Mouse (Mus musculus) testis, postnatal 14 days (tissue): Measurements from ENCODE around the gene Pef1.
A peak's percentile ranks its signal among the peaks of the same experiment; 100 is the strongest.

Experiments
- DNase-seq: peaks from one replicate; pipeline ENCODE4 v3.0.0; 2021; ENCODE audit warnings: low spot score

Gene Pef1

DNA sequence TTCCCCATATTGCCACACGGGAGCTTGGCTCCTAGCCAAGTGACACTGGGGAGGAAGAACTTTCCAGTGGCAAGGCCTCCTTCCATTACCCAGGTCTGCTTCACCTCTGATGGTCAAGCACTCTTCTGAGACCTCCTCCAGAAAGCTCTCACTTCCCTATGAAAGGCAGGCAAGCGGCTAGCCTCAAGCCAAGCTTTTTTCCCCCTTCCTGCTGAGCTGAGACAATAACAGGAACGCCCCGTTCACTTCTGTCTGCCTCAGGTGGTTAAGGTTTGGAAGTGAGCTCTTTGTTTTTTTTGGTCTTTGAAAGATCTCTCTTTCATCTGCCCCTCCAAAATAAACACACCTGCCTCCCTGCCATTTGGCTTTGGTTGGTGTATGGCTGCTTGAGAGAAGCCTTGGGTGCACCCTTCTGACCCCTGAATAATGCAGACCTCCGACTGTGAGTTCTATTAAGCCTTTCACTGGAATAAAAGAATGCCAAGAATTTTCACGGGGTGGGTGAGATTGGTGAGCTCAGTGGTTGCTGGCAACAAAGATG, at the start of gene Pef1:
Pef1 (plus strand) TSS at position 448 of the 541 bp plus-strand sequence.
- no peak for DNase-seq

DNA sequence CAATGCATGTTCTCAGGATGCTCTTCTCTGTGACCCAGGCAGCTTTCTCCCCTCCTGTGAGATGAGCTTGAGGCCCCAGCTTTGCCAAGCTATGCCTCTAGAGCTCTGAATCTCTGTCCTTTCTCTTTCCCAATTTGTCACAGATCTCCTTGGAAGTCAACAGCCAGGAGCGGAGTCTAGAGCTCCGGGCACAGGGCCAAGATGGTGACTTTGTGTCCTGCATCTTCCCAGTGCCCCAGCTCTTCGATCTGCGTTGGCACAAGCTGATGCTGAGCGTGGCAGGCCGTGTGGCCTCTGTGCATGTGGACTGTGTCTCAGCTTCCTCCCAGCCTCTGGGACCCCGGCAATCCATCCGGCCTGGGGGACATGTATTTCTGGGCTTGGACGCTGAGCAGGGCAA, 49.2 kb upstream of the Pef1 start:
- no peak for DNase-seq

DNA sequence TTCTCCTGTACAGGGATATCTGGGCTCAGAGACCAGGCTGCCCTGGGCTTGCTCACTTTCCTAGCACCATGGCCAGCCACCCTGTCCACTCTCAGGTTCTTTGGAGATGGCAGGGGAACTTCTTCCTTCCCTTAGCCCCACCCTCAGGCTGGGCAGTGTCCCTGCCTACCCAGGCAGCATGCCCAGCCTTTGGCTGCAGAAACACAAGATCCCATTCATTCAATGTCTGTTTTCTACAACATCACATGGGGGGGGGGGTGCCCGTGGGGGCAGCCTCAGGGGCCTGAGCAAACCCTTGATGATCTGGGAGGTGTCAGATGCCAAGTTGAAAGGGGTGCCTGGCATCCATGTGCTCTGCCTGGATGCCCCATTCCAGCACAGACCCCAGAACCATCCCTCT, 47.6 kb upstream of the Pef1 start:
- DNase-seq: no peak

DNA sequence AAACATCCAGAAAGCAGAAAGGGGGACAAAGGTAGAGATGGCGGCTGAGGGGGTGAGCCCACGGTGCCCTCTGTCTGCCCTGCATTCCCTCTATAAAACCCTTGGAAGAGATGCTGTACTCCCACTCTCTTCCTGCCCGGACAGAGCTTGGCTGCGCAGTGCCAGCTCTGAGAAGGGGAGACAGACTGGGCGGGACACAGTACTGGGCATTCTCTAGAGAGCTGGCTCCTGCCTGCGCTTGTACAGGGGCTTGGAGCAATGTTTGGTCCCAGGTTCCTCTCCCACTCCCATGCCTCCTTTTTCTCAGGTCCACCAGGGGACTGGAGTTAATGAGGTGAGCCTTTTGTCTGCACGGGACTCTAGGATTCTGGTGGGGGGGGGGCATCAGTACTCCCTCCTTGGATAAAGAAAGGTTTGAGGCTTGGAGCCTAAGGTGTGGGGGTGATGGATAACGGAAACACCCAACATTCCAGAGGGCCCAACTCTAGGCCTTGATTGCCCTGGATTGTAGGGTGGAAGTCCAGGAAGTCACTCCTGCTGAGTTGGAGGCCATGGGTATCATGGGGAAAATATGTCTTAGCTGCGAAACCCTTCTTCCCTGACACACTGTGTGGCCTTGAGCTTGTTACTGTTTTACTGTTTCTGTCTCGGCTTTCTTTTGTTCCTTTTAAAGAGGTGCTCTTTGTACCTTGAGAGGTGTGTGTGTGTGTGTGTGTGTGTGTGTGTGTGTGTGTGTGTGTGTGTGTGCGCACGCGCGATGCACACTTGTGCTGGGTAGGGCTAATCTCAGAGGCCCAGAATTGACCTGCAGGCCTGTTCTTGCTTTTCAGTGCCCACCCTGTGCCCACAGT, 47.0 kb upstream of the Pef1 start:
- DNase-seq: no peak

DNA sequence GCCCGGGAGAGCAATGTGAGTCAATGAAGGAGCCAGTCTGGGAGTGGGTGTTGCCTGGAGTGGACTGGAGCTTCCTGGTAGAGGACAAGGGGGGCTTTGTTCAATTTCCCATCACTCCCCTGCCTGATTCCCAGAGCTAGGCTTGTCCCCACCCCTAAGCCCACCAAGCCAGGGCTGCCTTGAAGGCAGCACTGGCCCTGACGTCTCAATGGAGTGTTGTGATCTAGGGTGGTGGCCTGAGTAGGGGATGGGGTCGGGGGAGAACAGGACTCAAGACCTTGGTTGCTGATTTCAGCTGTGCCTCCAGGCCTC, 46.4 kb upstream of the Pef1 start:
- no peak for DNase-seq

DNA sequence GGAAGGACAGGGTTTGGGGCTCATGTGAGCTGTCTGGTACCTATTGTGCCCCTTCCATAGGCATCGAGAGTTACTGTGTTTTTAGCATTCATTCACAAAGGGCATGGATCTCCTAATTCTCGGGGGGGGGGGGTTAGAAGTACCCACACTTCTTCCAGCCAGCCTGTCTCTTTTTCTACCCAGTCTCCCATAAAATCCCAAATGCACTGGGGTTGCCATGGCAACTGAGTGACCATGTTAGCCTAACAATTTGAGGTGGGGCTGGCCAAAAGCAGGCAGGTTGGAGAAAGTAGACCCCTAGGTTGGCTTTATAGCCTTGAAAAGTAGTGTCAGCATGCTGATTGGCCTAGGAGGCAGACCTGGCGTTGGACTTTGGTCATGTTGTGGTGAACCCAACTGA, 45.9 kb upstream of the Pef1 start:
- no peak for DNase-seq

DNA sequence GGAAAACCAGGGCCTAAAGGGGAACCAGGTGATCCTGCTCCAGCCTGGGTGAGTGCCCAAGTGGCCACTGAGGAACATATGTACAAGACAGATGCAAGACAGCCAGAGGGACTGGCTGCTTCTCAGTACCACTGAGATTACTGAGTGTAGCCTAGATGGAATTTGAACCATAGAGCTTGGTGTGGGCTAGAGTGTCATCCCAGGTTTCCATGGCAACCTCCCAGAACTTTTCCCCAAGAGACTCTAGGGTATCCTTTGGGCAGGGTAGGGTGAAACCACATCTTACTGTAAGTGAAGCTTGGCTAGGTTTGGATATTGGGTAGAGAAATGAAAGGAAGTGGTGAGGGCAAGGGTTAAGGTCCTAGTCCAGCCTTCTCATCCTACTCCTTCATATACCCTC, 41.4 kb upstream of the Pef1 start:
- DNase-seq: no peak

DNA sequence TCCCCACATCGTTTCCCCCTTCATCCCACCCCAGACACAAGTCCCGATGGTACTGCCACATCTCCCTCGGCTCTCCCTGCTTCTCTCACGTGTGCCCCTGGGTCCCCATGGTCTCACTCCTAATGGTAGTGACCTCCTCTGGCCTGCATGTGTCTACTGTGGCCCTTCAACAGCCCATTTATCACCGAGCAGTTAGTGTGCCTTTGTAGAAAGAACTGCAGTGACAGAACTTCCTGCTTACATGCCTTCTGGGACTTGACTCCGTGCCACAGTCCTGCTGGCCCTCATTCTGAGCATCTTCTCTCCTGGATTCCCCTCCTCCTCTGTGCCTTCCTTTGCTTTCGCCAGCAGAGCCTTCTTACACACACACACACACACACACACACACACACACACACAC, 39.2 kb upstream of the Pef1 start:
- no peak for DNase-seq

DNA sequence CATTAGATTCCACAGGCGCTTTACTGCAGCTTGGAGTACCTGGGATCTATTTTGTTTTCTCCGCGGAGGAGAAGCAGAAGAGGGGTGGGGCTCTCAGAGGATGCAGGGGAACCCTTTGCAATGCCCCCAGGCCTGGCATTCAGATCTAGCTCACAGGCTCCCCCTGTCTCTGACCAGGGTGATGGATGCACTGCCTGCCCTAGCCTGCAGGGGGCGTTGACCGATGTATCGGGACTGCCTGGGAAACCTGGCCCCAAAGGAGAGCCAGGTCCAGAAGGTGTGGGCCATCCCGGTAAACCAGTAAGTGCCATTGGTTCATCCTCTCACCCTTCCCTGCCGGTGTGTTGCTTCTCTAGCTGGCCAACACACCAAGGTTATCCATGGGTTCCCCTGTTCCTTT, 35.5 kb upstream of the Pef1 start:
- DNase-seq: peak; percentile 64

DNA sequence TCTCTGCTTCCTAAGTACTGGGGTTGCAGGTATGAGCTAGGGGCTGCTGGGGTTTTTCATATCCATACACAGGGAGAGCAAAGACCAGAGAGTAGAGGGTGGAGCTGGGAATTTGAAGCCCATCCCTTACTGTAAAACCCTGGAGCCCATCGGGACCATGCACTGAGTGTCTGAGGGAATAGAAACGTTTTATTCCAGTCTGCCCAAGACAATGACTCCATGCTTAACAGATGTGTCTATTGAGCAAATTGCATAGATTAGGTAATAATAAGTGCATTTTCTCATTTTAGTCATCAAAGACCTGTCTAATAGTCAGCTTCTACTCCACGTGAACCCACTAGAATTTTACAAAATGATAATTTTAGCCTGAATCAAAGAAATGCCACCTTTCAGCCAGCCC, 31.8 kb upstream of the Pef1 start:
- no peak for DNase-seq

DNA sequence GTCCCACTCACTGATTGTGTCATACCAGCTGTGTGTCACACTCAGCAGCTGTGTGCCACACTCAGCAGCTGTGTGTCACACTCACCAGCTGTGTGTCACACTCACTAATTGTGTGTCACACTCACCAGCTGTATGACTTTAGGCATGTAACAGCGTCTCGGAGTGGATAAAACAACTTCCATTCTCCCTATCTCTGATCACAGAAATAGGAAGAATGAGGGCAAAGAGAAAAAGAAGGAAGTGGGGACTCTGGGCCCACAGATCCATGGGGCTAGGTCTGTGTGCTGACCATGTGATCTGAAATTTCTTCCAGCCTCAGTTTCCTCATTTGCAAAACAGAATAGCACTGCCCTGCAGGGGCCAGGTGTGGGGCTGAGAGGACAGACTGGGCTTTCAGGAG, 30.6 kb upstream of the Pef1 start:
- no peak for DNase-seq

DNA sequence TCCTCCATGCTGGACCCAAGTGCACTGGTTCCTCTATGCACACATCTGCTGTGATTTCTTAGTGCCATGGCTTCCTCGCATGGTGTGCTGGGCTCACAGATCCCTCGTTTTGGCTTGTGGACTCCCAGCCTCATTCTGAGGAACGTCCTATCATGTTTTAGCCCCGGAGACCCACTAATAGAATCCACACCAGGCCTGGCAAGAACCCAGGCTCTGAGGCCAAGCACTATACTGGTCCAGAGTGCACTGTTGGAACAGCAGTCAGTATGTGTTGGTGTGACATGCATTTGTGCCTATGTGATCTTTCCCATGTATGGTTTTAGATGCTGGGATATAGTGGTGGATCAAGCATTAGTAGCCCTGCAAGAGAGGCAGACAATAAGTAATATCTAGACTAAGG, 29.0 kb upstream of the Pef1 start:
- no peak for DNase-seq

DNA sequence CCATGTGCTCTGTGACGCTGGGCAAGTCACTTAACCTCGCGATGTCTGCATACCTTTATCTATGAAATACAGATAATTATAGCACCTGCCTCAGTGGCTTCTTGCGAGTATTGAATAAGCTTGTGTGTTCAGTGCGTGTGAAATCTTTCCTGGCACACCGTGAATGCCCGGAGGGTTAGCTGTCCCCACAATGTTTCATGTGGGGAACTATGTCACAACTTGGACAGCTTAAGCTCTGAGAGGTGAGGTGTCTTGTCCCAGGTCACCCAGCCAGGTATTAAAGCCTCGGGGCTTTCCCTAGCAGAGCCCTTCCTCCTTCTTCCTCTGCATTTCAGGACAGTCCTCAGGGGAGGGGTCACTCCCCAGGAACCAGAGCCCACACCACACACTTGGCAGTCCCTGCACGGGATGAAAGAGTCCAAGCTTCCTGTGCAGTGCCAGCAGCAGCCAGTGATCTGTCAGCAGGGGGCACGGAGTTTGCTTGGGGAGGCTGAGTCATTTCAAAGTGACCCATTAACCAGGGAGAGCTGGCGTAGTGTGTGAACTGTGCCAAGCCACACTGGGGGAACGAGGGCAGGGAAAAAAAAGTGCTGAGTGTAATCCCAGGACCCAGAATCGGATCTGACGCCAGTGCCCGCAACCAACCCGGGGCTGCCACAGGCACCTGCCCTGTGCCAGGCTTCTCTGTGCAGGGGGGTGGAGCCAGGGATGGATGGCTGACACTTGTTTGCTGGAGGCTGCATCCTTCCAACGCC, 27.4 kb upstream of the Pef1 start:
- DNase-seq: no peak

DNA sequence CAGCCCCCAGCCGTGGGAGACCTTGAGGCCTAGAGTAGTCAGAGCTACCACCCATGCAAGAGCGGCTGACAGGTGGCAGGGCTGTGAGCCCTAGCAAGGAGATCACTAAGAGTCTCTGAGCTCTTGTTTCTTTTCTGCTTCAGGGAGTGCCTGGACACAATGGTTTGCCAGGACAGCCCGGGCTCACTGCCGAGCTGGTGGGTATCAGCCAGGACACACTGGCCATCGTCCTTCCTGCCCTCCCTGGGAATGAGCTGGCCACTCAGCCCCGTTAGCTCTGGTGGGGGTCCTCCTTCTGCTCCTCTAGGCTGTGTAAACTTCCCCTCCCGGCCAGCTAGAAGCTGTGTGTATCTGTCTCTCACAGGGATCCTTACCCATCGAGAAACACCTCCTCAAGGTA, 25.5 kb upstream of the Pef1 start:
- DNase-seq: no peak

DNA sequence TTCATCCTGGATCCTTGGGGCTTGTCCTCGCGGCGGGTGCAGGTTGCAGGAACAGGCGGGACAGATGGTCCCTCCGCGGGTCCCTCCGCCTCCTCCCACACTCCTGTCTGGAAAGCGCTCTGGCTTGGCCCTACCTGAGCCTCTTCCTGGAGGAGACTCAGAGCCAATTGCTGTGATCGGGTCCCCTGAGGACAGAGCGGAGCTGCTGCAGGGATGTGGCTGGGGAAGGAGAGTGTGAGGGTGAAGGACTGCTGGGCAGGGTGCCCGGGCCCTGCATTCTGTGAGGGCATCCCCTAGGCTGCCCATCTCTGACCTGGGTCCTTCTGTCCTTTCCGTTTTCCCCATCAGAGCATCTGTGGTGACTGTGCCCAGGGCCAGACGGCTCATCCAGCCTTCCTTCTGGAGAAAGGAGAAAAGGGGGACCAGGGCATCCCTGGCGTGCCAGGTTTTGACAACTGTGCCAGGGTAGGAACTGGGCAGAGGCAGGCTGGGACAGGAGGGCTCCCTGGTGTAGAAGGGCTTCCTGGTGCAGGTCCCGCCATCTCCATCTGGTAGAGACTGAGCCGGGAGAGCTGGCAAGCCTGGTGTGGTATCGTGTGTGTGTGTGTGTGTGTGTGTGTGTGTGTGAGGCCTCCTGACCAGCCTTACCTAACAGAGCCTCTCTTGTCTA, 23.4 kb upstream of the Pef1 start:
- no peak for DNase-seq

DNA sequence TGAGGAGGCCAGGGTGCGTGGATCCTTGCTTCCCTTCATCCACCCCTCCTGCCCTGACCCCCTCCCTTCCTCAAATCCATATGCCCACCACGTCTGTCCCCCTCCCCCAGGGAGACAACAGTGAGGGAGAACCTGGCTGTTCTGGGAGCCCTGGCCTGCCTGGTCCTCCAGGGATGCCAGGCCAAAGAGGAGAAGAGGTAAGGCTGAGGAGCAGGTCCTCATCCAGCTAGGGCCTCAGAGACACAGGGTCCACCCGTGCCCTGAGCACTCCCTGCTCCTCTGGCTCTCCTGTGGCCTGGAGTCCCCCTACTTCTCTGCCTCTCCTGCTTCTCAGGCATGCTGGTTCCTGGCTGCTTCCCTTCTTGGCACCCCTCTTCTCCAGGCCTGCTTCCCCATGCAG, 22.8 kb upstream of the Pef1 start:
- DNase-seq: no peak

DNA sequence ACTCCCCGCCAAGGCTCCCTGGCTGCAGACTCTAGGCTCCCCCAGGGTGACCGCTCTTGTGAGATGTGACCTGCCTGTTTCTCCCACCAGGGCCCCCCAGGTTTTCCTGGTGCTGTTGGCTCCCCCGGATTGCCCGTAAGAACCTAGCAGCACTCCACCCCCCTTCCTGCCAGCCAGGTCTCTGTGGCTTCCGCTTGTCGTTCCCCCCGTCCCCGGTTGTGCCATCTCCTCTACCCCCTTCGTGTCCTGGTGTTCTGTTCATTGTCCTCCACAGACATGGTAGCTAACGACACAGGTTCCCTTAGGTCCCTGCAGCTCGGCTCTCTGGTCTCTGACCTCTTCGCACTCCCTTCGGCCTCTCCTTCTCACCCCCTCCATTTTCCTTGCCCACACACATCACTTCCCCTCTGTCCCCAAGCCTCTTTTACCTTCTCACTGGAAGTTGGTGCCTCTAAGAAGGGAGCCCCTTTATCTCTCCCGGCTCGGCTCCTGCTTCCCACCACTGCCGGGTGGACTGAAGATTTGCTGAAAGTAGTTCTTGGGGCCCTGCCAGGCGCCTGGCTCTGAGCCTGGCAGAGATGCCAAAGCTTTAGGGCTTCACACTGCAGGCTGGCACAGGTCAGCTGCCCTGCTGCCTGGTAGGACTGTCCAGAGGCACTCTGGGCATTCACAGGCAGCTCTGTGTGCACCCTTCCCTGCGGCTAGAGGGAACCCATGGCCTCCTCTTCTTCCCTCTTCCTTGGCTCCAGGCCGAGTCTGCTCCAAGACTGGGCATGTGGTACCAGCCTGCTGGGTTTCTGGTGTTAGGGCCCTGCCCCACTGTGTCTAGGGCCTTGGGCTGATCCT, 20.8 kb upstream of the Pef1 start:
- peak; percentile 45 for DNase-seq

DNA sequence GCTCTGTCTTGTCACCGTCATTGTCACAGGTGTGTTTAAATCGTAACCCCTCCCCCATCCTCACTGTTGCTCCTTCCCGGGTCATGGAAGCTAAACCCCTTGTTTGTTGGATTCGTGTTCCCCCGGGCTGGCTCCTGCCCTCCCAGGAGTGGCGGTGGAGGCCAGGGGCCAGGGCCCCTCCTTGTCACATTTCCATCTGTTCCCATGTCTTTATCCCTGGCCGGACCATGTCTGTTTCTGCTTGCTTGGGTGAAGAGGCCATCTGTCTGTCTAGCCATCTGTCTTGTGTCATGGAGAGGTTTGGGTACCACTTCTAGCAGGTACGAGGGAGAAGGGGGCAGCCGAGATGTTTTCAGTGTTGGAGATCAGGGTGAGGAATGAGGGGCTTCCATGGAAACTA, 20.1 kb upstream of the Pef1 start:
- no peak for DNase-seq

DNA sequence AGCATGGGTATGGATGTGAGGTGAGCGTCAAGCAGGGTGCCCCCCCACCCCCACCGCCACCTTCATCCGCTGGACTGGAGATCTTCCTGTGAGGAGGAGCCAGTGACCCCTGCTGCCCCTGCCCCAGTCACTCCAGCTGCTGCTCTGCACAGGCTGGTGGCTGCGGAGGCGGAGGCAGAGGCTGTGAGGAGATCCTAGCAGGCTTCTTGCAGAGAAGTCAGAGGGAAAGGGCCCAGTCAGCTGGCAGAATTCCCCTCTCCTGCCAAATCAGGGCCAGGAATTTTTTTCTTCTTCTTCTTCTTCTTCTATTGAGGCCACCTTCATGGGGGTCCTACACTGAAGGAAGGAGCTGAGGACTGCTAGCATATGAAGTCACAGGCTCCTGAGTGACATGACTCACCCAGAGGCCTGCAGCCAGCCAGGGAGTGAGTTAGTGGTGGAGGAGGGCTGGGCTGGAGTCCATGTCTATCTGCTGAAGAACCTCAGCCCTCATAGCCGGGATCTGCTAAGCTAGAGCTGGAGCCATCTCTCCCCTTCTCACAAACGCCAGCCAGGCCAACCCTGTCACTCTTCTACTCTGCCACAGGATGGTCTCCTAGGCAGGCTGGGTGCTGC, 17.9 kb upstream of the Pef1 start:
- no peak for DNase-seq

DNA sequence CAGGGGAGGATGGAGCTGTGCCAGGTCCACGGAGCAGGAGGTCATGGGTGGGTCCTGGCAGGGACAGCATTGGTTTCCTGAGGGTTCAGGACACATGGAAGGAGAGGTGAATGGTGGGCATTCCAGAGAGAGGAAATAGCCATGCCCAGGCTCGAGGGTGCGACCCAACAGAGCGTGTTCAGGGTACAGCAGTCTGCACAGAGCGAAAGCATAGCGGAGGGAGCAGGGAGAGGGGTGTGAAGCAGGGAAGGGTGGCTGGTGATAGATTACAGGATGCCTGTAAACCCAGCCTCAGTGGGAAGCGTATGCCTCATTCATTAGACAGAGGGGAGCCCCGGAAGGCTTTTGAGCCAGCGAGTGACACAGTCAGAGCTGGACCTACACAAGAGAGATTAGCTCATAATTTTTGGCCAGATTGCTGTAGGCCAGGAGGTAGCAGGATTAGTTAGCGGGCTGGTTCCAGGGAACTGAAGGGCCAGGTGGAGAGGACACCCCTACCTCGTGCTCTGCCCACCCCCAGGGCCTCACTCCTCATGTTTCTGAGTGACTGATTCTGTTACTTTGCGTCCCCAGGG, 17.0 kb upstream of the Pef1 start:
- no peak for DNase-seq

DNA sequence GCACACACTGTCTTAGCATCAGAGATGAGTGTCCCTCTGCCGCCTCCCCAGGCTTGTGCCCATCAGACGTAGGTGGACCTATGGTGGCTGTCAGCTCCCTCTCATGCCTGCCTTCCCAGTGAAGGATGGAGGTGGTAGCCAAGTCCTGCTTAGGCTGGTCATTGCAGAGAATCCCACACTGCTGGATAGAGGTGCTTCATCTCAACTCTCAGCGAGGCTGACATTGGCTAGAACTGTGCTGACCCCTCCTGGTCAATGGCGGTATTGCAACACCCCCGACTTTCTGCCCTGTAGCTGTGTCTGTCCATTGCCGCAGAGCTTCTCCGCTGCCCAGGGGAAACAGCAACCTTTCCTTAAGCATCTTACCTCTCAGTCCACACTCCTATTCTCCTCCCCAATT, 15.1 kb upstream of the Pef1 start:
- DNase-seq: peak; percentile 78
